Mouse (Mus musculus): ENCODE results near the gene Wbp4. TPM values are rescaled to one million over a fixed set of nuclear protein-coding genes. Genes with fewer than 3 reads are reported as not detected.

Gene Wbp4
- polyA plus RNA-seq, 1 experiment from 2014 or later, result 39.5 TPM

DNA sequence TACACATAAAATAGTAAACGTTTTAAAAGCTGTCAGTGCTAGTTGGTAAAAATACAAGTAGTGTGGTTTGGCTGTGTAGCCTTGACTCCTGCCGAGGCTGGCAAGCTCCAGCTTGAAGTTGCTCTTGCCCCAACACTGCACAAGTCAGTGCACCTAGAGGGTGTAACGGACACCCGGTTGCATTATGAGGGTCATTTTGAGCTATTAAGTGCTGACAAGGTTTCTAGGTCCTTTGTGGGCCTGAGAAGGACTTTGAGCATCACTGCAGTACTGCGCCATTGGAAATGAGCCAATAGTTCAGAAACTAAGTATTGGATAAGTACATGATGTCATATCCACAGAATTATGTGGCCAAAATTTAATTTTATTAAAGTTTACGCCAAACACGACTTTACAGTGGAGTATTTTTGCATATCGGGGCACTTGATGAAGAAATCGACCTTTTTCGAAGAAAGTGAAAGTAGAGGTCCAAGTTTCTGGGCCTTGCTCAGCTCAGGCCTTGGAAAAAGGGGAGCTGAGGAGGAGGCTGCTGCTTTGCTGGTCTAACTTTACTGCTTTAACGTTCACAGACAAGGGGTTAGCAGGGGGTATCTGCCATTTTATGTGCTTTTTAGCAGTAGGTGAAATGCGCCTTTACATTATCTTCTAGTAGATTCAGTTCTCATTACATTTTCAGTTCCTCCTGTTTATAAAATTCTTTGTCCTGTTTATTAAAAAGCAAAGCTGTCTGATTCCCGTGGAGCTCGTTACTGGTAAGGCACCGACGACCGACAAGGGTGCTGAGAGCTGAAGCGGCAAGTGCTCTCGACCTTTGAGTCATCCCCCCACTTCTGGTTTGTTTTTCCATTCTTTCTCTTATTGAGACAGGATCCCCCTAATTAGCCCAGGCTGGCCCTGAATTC is 37.7 kb upstream of the Wbp4 start:
- ChIA-PET POLR2A (interaction anchor here (0.7 to 1.1 kb wide), 4 partner anchors 8 to 50 kb away, joined by 3 read pairs; no protein-coding TSS in a partner anchor), CTCF (interaction anchor here (1.6 to 2.3 kb wide), 3 partner anchors 9 to 14 kb away, joined by 3 to 6 read pairs (median 5); no protein-coding TSS in a partner anchor)
- no peak for TF ChIP-seq CTCF (IDR thresholded peaks at IDR 0.05)
- ATAC-seq (no peak), DNase-seq (ENCODE audit: low read depth, low spot score) (no peak)
- in situ Hi-C loops (cut with MboI; ENCODE audit: low pct_unique_long_range_greater_than_20kb), result no loop called here
- H3K27me3 ChIP-seq, result no peaks in the 10 kb centered on the region

DNA sequence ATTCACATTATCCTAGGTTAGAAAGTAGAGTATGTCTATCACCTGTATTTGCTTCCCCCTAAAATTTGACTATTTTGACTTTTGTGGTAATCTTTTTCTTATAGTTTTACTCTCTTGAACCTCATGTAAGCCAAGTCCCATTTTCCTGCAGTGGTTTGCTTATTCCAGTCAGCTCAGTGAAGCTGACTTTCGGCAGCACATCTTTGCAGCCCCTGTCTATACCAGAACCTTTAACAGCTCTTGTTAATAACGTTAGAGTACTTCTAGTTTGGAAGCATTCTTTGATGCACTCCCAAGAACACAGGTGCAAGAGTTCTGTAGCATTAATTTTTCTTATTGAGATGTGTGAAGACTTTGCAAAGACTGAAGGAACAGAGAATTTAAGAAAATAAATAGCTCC is 36.8 kb upstream of the Wbp4 start:
- in situ Hi-C loops (cut with MboI; ENCODE audit: low pct_unique_long_range_greater_than_20kb), result no loop called here
- no peak for DNase-seq (ENCODE audit: low read depth, low spot score)
- TF ChIP-seq CTCF (IDR thresholded peaks at IDR 0.05), result no peak
- POLR2A ChIA-PET, result interaction anchor here (1.1 kb wide), 1 partner anchor 9 kb away, joined by 3 read pairs; no protein-coding TSS in a partner anchor
- no peak for ATAC-seq
- H3K27me3 ChIP-seq, result no peaks in the 10 kb centered on the region
- CTCF ChIA-PET, result interaction anchor here (1.6 to 2.3 kb wide), 3 partner anchors 10 to 15 kb away, joined by 3 to 6 read pairs (median 5); no protein-coding TSS in a partner anchor

DNA sequence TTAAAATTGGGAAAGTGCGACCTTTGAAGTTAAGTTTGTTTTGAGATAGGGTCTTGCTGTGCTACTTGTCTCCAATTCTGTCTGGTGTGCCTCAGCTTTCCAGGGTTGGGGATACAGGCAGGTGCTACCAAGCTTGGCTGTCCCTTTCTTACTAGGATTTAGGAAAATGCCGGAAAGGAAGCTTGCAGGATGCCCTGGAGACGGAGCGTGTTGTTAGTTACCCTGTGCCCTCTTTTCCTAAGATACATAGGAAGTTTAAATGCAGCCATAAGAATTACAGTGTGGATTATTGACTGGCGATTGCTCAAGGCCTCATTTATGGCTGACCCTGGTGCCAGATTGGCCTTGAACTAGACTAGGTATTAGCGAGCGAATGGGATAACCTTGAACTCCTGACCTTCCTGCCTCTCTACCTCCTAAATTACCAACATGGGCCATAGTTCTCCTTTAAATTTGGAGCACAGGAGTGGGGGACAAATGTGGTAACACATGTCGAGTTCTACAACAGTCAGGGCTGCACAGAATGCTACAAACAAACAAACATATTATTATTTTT is 35.9 kb upstream of the Wbp4 start:
- TF ChIP-seq CTCF (IDR thresholded peaks at IDR 0.05), result no peak
- no peaks in the 10 kb centered on the region for H3K27me3 ChIP-seq
- ChIA-PET CTCF (interaction anchor here (1.4 to 2.1 kb wide), 3 partner anchors 11 to 30 kb away, joined by 3 to 5 read pairs (median 4); no protein-coding TSS in a partner anchor), POLR2A (no interaction called here)
- ATAC-seq (no peak), DNase-seq (ENCODE audit: low read depth, low spot score) (no peak)
- in situ Hi-C loops (cut with MboI; ENCODE audit: low pct_unique_long_range_greater_than_20kb), result no loop called here

DNA sequence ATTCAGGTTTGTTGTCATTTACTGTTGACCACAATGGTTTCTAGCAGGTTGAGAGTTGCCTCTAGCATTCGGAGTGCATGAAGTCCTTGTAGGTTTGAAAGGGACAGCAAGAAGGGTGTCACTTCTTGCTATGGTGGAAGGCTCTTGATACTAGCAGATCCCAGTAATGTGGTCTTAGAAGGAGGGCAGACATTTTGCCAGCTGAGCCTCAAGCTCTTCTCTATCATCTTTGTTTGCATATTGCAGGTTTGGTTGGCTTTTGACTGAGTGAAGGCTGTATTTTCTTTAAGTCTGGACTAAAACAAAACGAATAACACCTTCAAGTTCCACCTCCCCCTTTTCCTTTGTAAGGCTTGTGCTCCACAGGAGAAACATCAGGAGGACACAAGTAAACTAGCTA is 35.4 kb upstream of the Wbp4 start:
- POLR2A ChIA-PET, result interaction anchor here (0.7 kb wide), 1 partner anchor 30 kb away, joined by 4 read pairs; no protein-coding TSS in a partner anchor
- H3K27me3 ChIP-seq, result no peaks in the 10 kb centered on the region
- TF ChIP-seq CTCF (IDR thresholded peaks at IDR 0.05), result no peak
- in situ Hi-C loops (cut with MboI; ENCODE audit: low pct_unique_long_range_greater_than_20kb), result no loop called here
- no peak for ATAC-seq
- no peak for DNase-seq (ENCODE audit: low read depth, low spot score)
- CTCF ChIA-PET, result interaction anchor here (0.7 to 2.1 kb wide), 3 partner anchors 13 to 30 kb away, joined by 4 to 5 read pairs (median 4); no protein-coding TSS in a partner anchor

DNA sequence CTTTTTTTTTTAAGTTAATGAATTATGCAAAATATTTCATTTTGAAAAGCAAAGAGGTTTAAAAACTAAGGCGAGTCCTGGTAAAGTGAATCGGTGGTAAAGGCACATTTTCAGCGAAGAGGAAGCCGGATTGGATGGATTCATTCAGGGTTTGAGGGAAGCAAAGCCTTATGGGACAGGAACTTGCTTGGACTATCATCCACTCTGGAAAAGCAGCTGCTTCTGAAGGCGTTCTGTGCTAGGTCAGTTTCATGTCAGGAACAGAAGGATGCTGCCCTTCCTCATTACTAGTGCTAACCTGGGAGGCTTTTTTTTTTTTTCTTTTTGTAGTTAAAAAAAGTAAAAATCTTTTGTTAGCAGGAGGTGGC is 34.9 kb upstream of the Wbp4 start:
- ChIA-PET POLR2A (interaction anchor here (0.6 to 0.7 kb wide), 2 partner anchors 30 to 41 kb away, joined by 3 to 4 read pairs; no protein-coding TSS in a partner anchor), CTCF (interaction anchor here (0.7 to 1.4 kb wide), 2 partner anchors 14 to 29 kb away, joined by 4 read pairs; no protein-coding TSS in a partner anchor)
- ATAC-seq (no peak), DNase-seq (ENCODE audit: low read depth, low spot score) (no peak)
- H3K27me3 ChIP-seq, result no peaks in the 10 kb centered on the region
- in situ Hi-C loops (cut with MboI; ENCODE audit: low pct_unique_long_range_greater_than_20kb), result no loop called here
- TF ChIP-seq CTCF (IDR thresholded peaks at IDR 0.05), result no peak

DNA sequence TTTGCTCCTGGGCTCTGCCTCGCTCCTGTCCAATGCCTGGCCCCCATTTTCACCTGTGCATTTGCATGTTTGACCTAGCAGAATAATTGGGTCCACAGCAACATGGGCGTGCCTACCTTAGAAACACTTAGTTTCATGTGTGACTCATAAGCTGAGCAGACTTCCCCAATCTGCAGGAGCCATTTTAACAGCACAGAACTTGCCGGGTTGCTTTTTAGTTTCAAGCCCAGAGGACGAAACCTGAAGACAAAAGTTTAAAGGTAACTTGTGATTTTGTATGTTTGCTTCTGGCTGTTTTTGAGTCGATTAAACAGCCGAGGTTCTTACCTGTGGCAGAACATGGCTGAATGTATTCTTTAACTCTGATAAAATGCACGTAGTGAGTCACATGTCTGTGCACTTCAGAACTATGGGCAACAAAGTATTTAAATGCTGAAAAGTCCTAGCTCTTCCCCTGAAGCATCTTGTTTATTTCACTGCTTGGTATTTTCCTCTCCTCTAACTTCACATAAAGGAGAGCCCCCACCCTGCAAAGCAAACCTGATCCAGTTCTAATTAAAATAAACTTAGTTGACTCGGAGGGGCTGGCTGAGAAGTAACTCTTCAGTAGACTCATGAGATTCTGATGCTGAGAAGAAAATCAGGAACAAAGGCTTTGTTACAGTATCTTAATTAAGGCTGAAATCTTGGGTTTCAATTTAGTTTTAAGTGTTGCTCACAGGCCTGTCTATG is 34.4 kb upstream of the Wbp4 start:
- CTCF ChIA-PET, result interaction anchor here (1.4 kb wide), 1 partner anchor 44 kb away, joined by 3 read pairs; no protein-coding TSS in a partner anchor
- no peaks in the 10 kb centered on the region for H3K27me3 ChIP-seq
- POLR2A ChIA-PET, result interaction anchor here (0.5 to 0.6 kb wide), 2 partner anchors 35 to 41 kb away, joined by 3 to 7 read pairs; no protein-coding TSS in a partner anchor
- DNase-seq (ENCODE audit: low read depth, low spot score) (no peak), ATAC-seq (no peak)
- in situ Hi-C loops (cut with MboI; ENCODE audit: low pct_unique_long_range_greater_than_20kb), result no loop called here
- no peak for TF ChIP-seq CTCF (IDR thresholded peaks at IDR 0.05)

DNA sequence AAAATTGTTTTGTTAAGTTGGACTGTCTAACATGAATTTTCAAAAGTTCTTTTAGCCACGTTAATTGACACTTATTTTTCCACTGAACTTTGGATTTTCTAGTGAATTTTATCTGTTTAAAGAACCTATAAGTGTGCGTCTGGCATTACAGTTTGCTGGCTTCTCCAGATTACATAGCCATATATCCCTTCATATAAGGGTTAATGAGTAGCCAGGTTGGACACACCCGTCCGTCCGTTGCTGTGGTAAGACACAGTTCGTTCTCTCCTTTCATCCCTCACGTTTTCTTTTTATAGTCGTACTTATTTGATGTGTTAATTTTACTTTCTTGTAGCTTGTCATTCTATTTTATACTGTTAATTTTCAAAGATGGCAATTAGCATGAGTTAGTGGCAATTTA is 33.8 kb upstream of the Wbp4 start:
- no peak for ATAC-seq
- POLR2A ChIA-PET, result interaction anchor here (0.5 kb wide), 1 partner anchor 35 kb away, joined by 7 read pairs; no protein-coding TSS in a partner anchor
- CTCF ChIA-PET, result interaction anchor here (1.4 kb wide), 1 partner anchor 44 kb away, joined by 3 read pairs; no protein-coding TSS in a partner anchor
- TF ChIP-seq CTCF (IDR thresholded peaks at IDR 0.05), result no peak
- H3K27me3 ChIP-seq, result no peaks in the 10 kb centered on the region
- in situ Hi-C loops (cut with MboI; ENCODE audit: low pct_unique_long_range_greater_than_20kb), result no loop called here
- no peak for DNase-seq (ENCODE audit: low read depth, low spot score)

DNA sequence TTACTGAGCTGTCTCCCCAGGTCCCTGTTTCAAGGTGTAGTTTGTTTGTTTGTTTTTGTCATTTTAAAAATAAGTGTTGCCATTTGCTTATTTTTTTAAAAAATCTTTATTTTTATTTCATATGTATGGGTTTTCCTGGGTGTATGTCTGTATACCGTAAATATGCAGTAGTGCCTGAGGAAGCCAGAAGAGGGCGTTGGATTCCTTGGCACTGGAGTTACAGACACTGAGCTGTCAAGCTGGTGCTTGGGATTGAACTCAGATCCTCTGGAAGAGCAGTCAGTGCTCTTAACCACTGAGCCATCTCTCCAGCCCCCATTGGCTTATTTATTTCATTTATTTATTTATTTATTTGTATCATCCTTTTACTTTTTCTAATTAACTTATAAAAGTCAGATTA is 32.6 kb upstream of the Wbp4 start:
- TF ChIP-seq CTCF (IDR thresholded peaks at IDR 0.05), result peak; percentile 36
- in situ Hi-C loops (cut with MboI; ENCODE audit: low pct_unique_long_range_greater_than_20kb), result no loop called here
- ATAC-seq, result no peak
- no peak for DNase-seq (ENCODE audit: low read depth, low spot score)
- ChIA-PET POLR2A (no interaction called here), CTCF (interaction anchor here (1.0 to 1.4 kb wide), 3 partner anchors 43 to 55 kb away, joined by 3 read pairs; no protein-coding TSS in a partner anchor)
- H3K27me3 ChIP-seq, result no peaks in the 10 kb centered on the region

DNA sequence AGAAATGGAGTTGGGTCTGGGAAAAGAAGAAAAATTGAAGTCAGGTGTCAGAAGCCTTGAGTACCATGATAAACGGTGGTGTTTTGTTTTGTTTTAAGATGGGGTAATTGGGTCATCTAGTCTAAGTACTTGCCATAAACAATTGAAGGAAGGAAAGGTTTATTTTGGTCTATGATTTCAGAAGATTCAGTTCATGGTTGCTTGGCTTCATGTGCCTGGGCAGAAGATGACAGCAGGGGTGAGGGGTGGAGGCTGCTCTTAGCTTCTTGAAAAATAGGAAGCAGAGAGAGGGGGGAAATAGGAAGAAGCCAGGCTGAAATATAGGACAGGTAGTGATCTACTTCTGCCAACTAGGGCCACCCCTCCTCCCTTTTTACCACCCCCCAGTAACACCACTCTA is 30.2 kb upstream of the Wbp4 start:
- no peaks in the 10 kb centered on the region for H3K27me3 ChIP-seq
- ChIA-PET POLR2A (no interaction called here), CTCF (interaction anchor here (1.3 kb wide), 1 partner anchor 45 kb away, joined by 4 read pairs; no protein-coding TSS in a partner anchor)
- TF ChIP-seq CTCF (IDR thresholded peaks at IDR 0.05), result no peak
- in situ Hi-C loops (cut with MboI; ENCODE audit: low pct_unique_long_range_greater_than_20kb), result no loop called here
- DNase-seq (ENCODE audit: low read depth, low spot score) (no peak), ATAC-seq (no peak)
